Mouse (Mus musculus) hindbrain, embryonic 12.5 days (tissue): ENCODE data around the gene Grk2. TPM values are rescaled to one million over a fixed set of nuclear protein-coding genes. Genes with fewer than 3 reads are reported as not detected.

Source experiments
- microRNA-seq: library from miRNA; unstranded; fragments of <30 nt; microRNA quantifications from one replicate; pipeline ENCODE4, GENCODE M21; 2017
- polyA plus RNA-seq: library from polyadenylated mRNA; unstranded; fragments of >200 nt; fragmentation: Nextera tagmentation; extraction: Ambion mirVana; gene quantifications from 2 replicates; pipeline ENCODE4 v1.2.1, GENCODE M21; 2016

Grk2 gene
- polyA plus RNA-seq, 1 experiment from 2014 or later = 22.0 TPM

Small RNA genes lying within 50 kb of the gene (microRNA-seq; reads per million reads assigned to microRNA genes)
- not detected for gene Mir6985

Other genes with a start within 250 kb of the Grk2 start
- not detected in 2 replicates for gene Gstp3, start 246.7 kb downstream of the Grk2 start, polyA plus RNA-seq
- not detected in 2 replicates for gene Cabp2, start 224.6 kb downstream of the Grk2 start, polyA plus RNA-seq
- 65.6 and 76.9 TPM in 2 replicates for gene Cdk2ap2, start 209.0 kb downstream of the Grk2 start, polyA plus RNA-seq
- 19.6 and 24.4 TPM in 2 replicates for gene Pitpnm1, start 206.2 kb downstream of the Grk2 start, polyA plus RNA-seq
- gene Aip, start 180.4 kb downstream of the Grk2 start, polyA plus RNA-seq = 68.8 and 71.3 TPM in 2 replicates
- 0.05 TPM in 1 of 2 replicates, not detected in the other for gene Gpr152, start 166.4 kb downstream of the Grk2 start, polyA plus RNA-seq
- gene Cabp4, start 162.2 kb downstream of the Grk2 start, polyA plus RNA-seq = 0.16 and 0.39 TPM in 2 replicates
- gene Coro1b, start 157.6 kb downstream of the Grk2 start, polyA plus RNA-seq = 128 and 131 TPM in 2 replicates
- 1.0 and 1.2 TPM in 2 replicates for gene Ptprcap, start 152.6 kb downstream of the Grk2 start, polyA plus RNA-seq
- 64.8 and 68.2 TPM in 2 replicates for gene Rps6kb2, start 142.9 kb downstream of the Grk2 start, polyA plus RNA-seq
- gene Carns1, start 130.7 kb downstream of the Grk2 start, polyA plus RNA-seq = 4.7 and 5.0 TPM in 2 replicates
- gene Tbc1d10c, start 114.9 kb downstream of the Grk2 start, polyA plus RNA-seq = 0.58 and 1.0 TPM in 2 replicates
- gene Ppp1ca, start 114.2 kb downstream of the Grk2 start, polyA plus RNA-seq = 662 and 684 TPM in 2 replicates
- gene Rad9a, start 104.6 kb downstream of the Grk2 start, polyA plus RNA-seq = 30.5 and 31.2 TPM in 2 replicates
- 2.1 and 2.8 TPM in 2 replicates for gene Clcf1, start 92.0 kb downstream of the Grk2 start, polyA plus RNA-seq
- gene AC109138.7, start 91.9 kb downstream of the Grk2 start, polyA plus RNA-seq = not detected in 2 replicates
- gene Pold4, start 74.3 kb downstream of the Grk2 start, polyA plus RNA-seq = 16.2 and 17.2 TPM in 2 replicates
- gene Ssh3, start 37.0 kb downstream of the Grk2 start, polyA plus RNA-seq = 10.1 and 10.4 TPM in 2 replicates
- gene Ankrd13d, start 23.1 kb downstream of the Grk2 start, polyA plus RNA-seq = 17.5 and 22.1 TPM in 2 replicates
- 59.7 TPM in 2 replicates for gene Kdm2a, start 92.1 kb upstream of the Grk2 start, polyA plus RNA-seq
- 15.3 and 16.4 TPM in 2 replicates for gene Rhod, start 133.2 kb upstream of the Grk2 start, polyA plus RNA-seq
- 1.5 and 1.7 TPM in 2 replicates for gene Syt12, start 171.2 kb upstream of the Grk2 start, polyA plus RNA-seq
- gene 2010003K11Rik, start 192.4 kb upstream of the Grk2 start, polyA plus RNA-seq = not detected in 2 replicates
- gene Pcx, start 204.2 kb upstream of the Grk2 start, polyA plus RNA-seq = 24.8 and 25.2 TPM in 2 replicates